Mouse (Mus musculus): ENCODE measurements around the gene C730034F03Rik. TPM values are rescaled to one million over a fixed set of nuclear protein-coding genes. Genes with fewer than 3 reads are reported as not detected.

Gene C730034F03Rik
- total RNA-seq (2021), result 1 to 10 TPM; 1.6 to 2.6 TPM

GRCm38 (mm10) chr15:89429352-89430221, at the start of gene C730034F03Rik, which contains the start of the genes Gm44502 and Chkb:
C730034F03Rik (plus strand) TSS chr15:89429589.
Gm44502 (minus strand) TSS chr15:89429696.
Chkb (minus strand) TSS chr15:89429908.
- intact Hi-C loops (cut with DNase I), result no loop called here
- peak; percentile 94 to 96 for DNase-seq (ENCODE audit: extremely low spot score in 1 of 2, low spot score in 2 of 2)

- intact Hi-C loops (cut with DNase I), result no loop called here
- no peak for DNase-seq (ENCODE audit: extremely low spot score in 1 of 2, low spot score in 2 of 2)
These were observed 44.8 kb upstream of the C730034F03Rik start, which contains the start of gene Klhdc7b for GRCm38 (mm10) chr15:89384617-89385016. Klhdc7b (plus strand) TSS chr15:89384917.

GRCm38 (mm10) chr15:89387127-89387526, 42.3 kb upstream of the C730034F03Rik start:
- no peak for DNase-seq (ENCODE audit: extremely low spot score in 1 of 2, low spot score in 2 of 2)
- intact Hi-C loops (cut with DNase I), result no loop called here

- no peak for DNase-seq (ENCODE audit: extremely low spot score in 1 of 2, low spot score in 2 of 2)
- intact Hi-C loops (cut with DNase I), result no loop called here
These were observed 39.3 kb upstream of the C730034F03Rik start for GRCm38 (mm10) chr15:89390081-89390480.

- intact Hi-C loops (cut with DNase I), result no loop called here
- no peak for DNase-seq (ENCODE audit: extremely low spot score in 1 of 2, low spot score in 2 of 2)
These were observed 32.5 kb upstream of the C730034F03Rik start for GRCm38 (mm10) chr15:89396883-89397282.

GRCm38 (mm10) chr15:89398146-89398545, 31.2 kb upstream of the C730034F03Rik start:
- DNase-seq (ENCODE audit: extremely low spot score in 1 of 2, low spot score in 2 of 2), result no peak

GRCm38 (mm10) chr15:89399716-89400115, 29.7 kb upstream of the C730034F03Rik start:
- intact Hi-C loops (cut with DNase I), result no loop called here

More at GRCm38 (mm10) chr15:89398146-89398545, 31.2 kb upstream of the C730034F03Rik start:
- intact Hi-C loops (cut with DNase I), result no loop called here

GRCm38 (mm10) chr15:89402471-89402870, 26.9 kb upstream of the C730034F03Rik start:
- intact Hi-C loops (cut with DNase I), result no loop called here
- DNase-seq (ENCODE audit: extremely low spot score in 1 of 2, low spot score in 2 of 2), result no peak

More at GRCm38 (mm10) chr15:89399716-89400115, 29.7 kb upstream of the C730034F03Rik start:
- DNase-seq (ENCODE audit: extremely low spot score in 1 of 2, low spot score in 2 of 2), result no peak

GRCm38 (mm10) chr15:89404831-89405623, 24.4 kb upstream of the C730034F03Rik start:
- intact Hi-C loops (cut with DNase I), result no loop called here
- no peak for DNase-seq (ENCODE audit: extremely low spot score in 1 of 2, low spot score in 2 of 2)

GRCm38 (mm10) chr15:89406691-89407090, 22.7 kb upstream of the C730034F03Rik start:
- intact Hi-C loops (cut with DNase I), result no loop called here
- DNase-seq (ENCODE audit: extremely low spot score in 1 of 2, low spot score in 2 of 2), result no peak

- peak in 1 of 2 experiments; percentile 45 for DNase-seq (ENCODE audit: extremely low spot score in 1 of 2, low spot score in 2 of 2)
- intact Hi-C loops (cut with DNase I), result no loop called here
These were observed 19.3 kb upstream of the C730034F03Rik start, which contains the start of gene Syce3 for GRCm38 (mm10) chr15:89410118-89410517. Syce3 (minus strand) TSS chr15:89410503.

GRCm38 (mm10) chr15:89415282-89415681, 14.1 kb upstream of the C730034F03Rik start:
- intact Hi-C loops (cut with DNase I), result no loop called here
- no peak for DNase-seq (ENCODE audit: extremely low spot score in 1 of 2, low spot score in 2 of 2)

- intact Hi-C loops (cut with DNase I), result no loop called here
- no peak for DNase-seq (ENCODE audit: extremely low spot score in 1 of 2, low spot score in 2 of 2)
These were observed 7.5 kb upstream of the C730034F03Rik start for GRCm38 (mm10) chr15:89421938-89422337.

- intact Hi-C loops (cut with DNase I), result no loop called here
- DNase-seq (ENCODE audit: extremely low spot score in 1 of 2, low spot score in 2 of 2), result no peak
These were observed 4.8 kb upstream of the C730034F03Rik start for GRCm38 (mm10) chr15:89424621-89425020.

GRCm38 (mm10) chr15:89425711-89426121, 3.7 kb upstream of the C730034F03Rik start, which contains the start of gene Cpt1b:
Cpt1b (minus strand) TSS chr15:89425863.
- intact Hi-C loops (cut with DNase I), result no loop called here
- DNase-seq (ENCODE audit: extremely low spot score in 1 of 2, low spot score in 2 of 2), result no peak

GRCm38 (mm10) chr15:89426716-89427115, 2.7 kb upstream of the C730034F03Rik start:
- intact Hi-C loops (cut with DNase I), result no loop called here

GRCm38 (mm10) chr15:89428136-89428790, 1.1 kb upstream of the C730034F03Rik start:
- no peak for DNase-seq (ENCODE audit: extremely low spot score in 1 of 2, low spot score in 2 of 2)
- intact Hi-C loops (cut with DNase I), result no loop called here

More at GRCm38 (mm10) chr15:89426716-89427115, 2.7 kb upstream of the C730034F03Rik start:
- DNase-seq (ENCODE audit: extremely low spot score in 1 of 2, low spot score in 2 of 2), result no peak

GRCm38 (mm10) chr15:89428821-89429351, 503 bp upstream of the C730034F03Rik start:
- no peak for DNase-seq (ENCODE audit: extremely low spot score in 1 of 2, low spot score in 2 of 2)

More at GRCm38 (mm10) chr15:89428821-89429351, 503 bp upstream of the C730034F03Rik start:
- intact Hi-C loops (cut with DNase I), result no loop called here
